Mouse (Mus musculus) midbrain, embryonic 13.5 days (tissue): ENCODE measurements at regions not wholly inside any gene's neighbourhood (a gene's known extent, or its start where the extent isn't known, plus 50 kb on each side); places are given as distances from the start of the nearest gene placed in this dataset.

ENCODE experiments used
- ATAC-seq: fragments of 200-750 bp; cut with Nextera tagmentation; 2 replicates; pipeline ENCODE4 v1.8.0; 2017; ENCODE audit warnings: mild to moderate bottlenecking, moderate TSS enrichment, moderate library complexity
- H3K27ac ChIP-seq: fragments of 300-500 bp; sonication (generic); 2 replicates; pipeline ENCODE4 v1.5.1; 2015; ENCODE audit warnings: inconsistent platforms, mild to moderate bottlenecking, moderate library complexity
- H3K27me3 ChIP-seq: fragments of 300-500 bp; sonication (generic); 2 replicates; pipeline ENCODE4 v1.6.1; 2015; ENCODE audit warnings: mild to moderate bottlenecking, inconsistent platforms
- H3K36me3 ChIP-seq: fragments of 300-500 bp; sonication (generic); 2 replicates; pipeline ENCODE4 v1.6.1; 2015; ENCODE audit warnings: mild to moderate bottlenecking, inconsistent platforms
- H3K4me1 ChIP-seq: fragments of 300-500 bp; sonication (generic); replicated peaks from 2 replicates; pipeline ENCODE4 v1.6.1; 2015; ENCODE audit warnings: inconsistent platforms
- H3K4me2 ChIP-seq: fragments of 300-500 bp; sonication (generic); replicated peaks from 2 replicates; pipeline ENCODE4 v1.6.1; 2015; ENCODE audit warnings: moderate library complexity, mild to moderate bottlenecking, inconsistent platforms
- H3K4me3 ChIP-seq: fragments of 300-500 bp; sonication (generic); replicated peaks from 2 replicates; pipeline ENCODE4 v1.5.1; 2015; ENCODE audit warnings: mild to moderate bottlenecking, inconsistent platforms
- H3K9ac ChIP-seq: fragments of 300-500 bp; sonication (generic); replicated peaks from 2 replicates; pipeline ENCODE4 v1.6.1; 2015; ENCODE audit warnings: mild to moderate bottlenecking, inconsistent platforms
- H3K9me3 ChIP-seq: fragments of 300-500 bp; sonication (generic); 2 replicates; pipeline ENCODE4 v1.6.1; 2016; ENCODE audit warnings: mild to moderate bottlenecking, inconsistent platforms
- WGBS: fragments of 180-500 bp; shearing (Covaris S2); methylation state at CpG from one replicate; pipeline ENCODE4 v1.1.7; 2015; 5-methylcytosine and 5-hydroxymethylcytosine counted together

- no peak for ATAC-seq
Measured at GRCm38 (mm10) chr7:83060733-83061132, 193.6 kb downstream of the Mex3b start.

DNA sequence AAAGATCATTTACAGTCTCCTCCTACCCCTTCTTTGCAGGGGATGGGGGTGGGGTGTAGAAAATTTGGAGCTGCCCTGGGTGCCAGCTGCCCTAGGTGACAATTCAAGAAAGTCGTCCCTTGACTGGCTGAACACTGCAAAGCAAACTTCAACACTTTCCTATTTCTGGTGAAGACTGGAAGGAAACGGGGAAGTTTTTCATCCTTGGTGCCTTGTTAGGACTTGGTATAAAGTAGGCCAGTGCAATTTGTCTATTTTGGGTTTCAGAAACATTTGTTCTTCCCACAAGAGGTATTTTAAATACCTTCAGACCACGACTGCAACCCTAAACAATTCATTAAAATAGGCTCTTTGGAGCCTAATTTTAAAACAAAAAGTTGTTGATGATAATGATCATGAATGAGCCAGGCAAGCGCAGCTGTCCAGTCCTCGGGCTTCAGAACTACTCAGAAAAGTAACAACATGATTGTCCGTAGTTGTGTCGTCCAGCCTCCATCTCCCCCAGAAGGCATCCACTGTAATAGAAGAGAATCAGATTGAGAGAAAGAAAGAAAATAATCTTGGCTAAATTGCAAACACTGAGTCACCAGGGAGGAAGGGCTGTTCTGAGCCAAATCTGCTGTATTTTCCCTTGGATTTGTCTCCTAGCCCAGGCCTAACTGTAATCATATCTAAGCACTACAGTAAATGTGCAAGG is 194.2 kb downstream of the Mex3b start:
- Histone ChIP-seq H3K9ac (no peak overlapping the region), H3K4me2 (no peak overlapping the region), H3K36me3 (no peaks in the 10 kb centered on the region), H3K27ac (no peak overlapping the region), H3K4me3 (no peak overlapping the region), H3K9me3 (no peaks in the 10 kb centered on the region), H3K4me1 (0 out of 2 replicates have a peak, but pooled peaks cover 2% of the 10 kb centered on the region), H3K27me3 (no peaks in the 10 kb centered on the region)
- no peak for ATAC-seq
- 85% methylated on average over 7 of the region's 7 CpGs for WGBS

More at GRCm38 (mm10) chr7:83060733-83061132, 193.6 kb downstream of the Mex3b start:
- Histone ChIP-seq H3K4me1 (0 out of 2 replicates have a peak, but pooled peaks cover 2% of the 10 kb centered on the region), H3K9ac (no peak overlapping the region), H3K4me3 (no peak overlapping the region), H3K27me3 (no peaks in the 10 kb centered on the region), H3K4me2 (no peak overlapping the region), H3K36me3 (no peaks in the 10 kb centered on the region), H3K27ac (no peak overlapping the region), H3K9me3 (no peaks in the 10 kb centered on the region)
- WGBS: 47% methylated on average over 5 of the region's 5 CpGs

GRCm38 (mm10) chr7:83061894-83062477 is 194.9 kb downstream of the Mex3b start:
- 96% methylated on average over 6 of the region's 6 CpGs for WGBS
- Histone ChIP-seq H3K4me3 (no peak overlapping the region), H3K9ac (no peak overlapping the region), H3K27me3 (no peaks in the 10 kb centered on the region), H3K36me3 (no peaks in the 10 kb centered on the region), H3K27ac (no peak overlapping the region), H3K9me3 (no peaks in the 10 kb centered on the region), H3K4me2 (no peak overlapping the region), H3K4me1 (0 out of 2 replicates have a peak, but pooled peaks cover 2% of the 10 kb centered on the region)
- ATAC-seq: no peak

GRCm38 (mm10) chr7:83063559-83063958 is 196.4 kb downstream of the Mex3b start:
- Histone ChIP-seq H3K27me3 (no peaks in the 10 kb centered on the region), H3K9ac (no peak overlapping the region), H3K4me1 (0 out of 2 replicates have a peak, but pooled peaks cover 2% of the 10 kb centered on the region), H3K36me3 (no peaks in the 10 kb centered on the region), H3K9me3 (no peaks in the 10 kb centered on the region), H3K27ac (no peak overlapping the region), H3K4me3 (no peak overlapping the region), H3K4me2 (no peak overlapping the region)
- no peak for ATAC-seq
- WGBS: 88% methylated on average over 3 of the region's 3 CpGs

- Histone ChIP-seq H3K27ac (no peak overlapping the region), H3K36me3 (no peaks in the 10 kb centered on the region), H3K4me1 (0 out of 2 replicates have a peak, but pooled peaks cover 1% of the 10 kb centered on the region), H3K9me3 (no peaks in the 10 kb centered on the region), H3K4me3 (no peak overlapping the region), H3K4me2 (no peak overlapping the region), H3K9ac (no peak overlapping the region), H3K27me3 (no peaks in the 10 kb centered on the region)
- 91% methylated on average over 3 of the region's 3 CpGs for WGBS
- no peak for ATAC-seq
Measured at GRCm38 (mm10) chr7:83065341-83065740, 198.2 kb downstream of the Mex3b start.

DNA sequence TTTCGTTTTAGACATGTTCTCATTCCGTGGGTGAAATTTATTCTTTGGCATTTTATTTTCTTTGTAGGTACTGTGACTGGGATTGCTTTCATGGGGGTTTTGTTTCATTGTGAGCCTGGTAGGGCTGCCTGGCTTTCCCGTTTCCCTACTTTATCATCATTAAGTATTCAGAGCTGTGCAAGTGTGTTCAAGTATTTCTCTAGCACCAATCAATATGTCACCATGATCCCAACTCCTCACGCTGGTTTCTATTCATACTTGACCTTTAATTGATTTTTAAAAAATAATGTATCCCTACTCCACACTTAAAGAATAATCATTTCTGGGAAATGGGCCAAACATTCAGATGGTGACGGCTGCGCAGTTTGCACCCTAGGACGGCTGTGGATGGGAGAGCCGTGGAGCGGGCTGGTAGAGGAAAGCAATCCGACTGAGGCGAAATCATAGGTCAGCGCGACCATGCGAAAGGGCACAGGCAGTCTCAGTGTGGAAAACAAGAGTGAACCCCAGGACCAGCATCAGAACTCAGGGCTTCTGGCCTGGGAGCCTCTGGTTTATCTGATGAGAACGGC is 207.4 kb downstream of the Mex3b start:
- no peak for ATAC-seq
- H3K4me1 ChIP-seq: peaks cover 16% of the 10 kb centered on the region
- H3K9me3 ChIP-seq: no peaks in the 10 kb centered on the region
- no peaks in the 10 kb centered on the region for H3K36me3 ChIP-seq
- whole genome bisulfite sequencing: 84% methylated on average over 15 of the region's 15 CpGs
- no peak overlapping the region for H3K4me2 ChIP-seq
- H3K27me3 ChIP-seq: no peaks in the 10 kb centered on the region; the same call in 1 of the 2 replicates
- H3K9ac ChIP-seq: no peak overlapping the region
- H3K27ac ChIP-seq: no peak overlapping the region
- no peak overlapping the region for H3K4me3 ChIP-seq

GRCm38 (mm10) chr7:83075159-83075952 is 208.2 kb downstream of the Mex3b start:
- Histone ChIP-seq H3K36me3 (no peaks in the 10 kb centered on the region), H3K4me3 (no peak overlapping the region), H3K4me2 (no peak overlapping the region), H3K9me3 (no peaks in the 10 kb centered on the region), H3K27ac (no peak overlapping the region), H3K9ac (no peak overlapping the region), H3K27me3 (no peaks in the 10 kb centered on the region; the same call in 1 of the 2 replicates), H3K4me1 (peaks cover 16% of the 10 kb centered on the region)
- no peak for ATAC-seq
- 90% methylated on average over 4 of the region's 4 CpGs for WGBS

DNA sequence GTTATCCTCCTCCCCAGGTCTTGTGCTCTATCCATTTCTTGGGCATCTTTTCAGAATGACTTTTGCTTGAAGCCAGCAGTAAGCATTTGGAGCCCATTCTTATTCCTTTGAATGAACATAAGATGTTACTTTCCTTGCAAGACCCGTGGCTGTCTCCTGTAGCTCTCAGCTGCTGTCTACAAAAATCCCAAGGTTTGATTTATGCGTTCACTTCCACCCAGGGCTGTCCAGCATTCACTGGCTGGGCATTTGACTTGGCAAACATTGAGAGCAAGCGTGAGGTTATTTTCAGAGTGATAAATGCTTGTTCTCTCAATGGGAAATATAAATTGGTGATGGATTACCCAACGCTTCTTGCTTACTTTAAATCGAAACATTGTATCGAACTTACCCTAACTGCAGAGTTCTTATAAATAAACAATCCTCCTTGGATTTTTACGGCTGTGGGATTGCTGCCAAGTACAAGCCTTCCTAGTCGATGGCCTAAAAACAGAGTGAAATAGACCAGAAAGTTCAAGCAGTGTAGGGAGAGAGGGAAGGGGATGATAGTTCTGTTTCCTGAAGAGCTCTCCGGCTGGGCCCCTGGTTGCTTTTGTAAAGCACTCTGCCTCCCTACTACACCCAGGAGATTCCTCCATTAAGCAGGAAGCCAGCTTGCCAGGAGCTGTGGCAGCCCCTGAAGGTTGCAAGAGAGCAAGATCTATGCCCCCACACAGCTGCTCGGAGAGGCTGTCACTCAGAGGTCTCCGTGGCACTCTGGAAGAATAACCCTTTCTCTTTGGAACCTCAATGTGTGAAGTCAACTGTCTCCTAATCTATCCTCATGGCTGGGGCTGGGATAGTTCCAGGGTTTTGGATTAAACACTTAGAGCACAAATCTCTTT is 210.1 kb downstream of the Mex3b start:
- H3K4me3 ChIP-seq: no peak overlapping the region
- H3K27ac ChIP-seq: peak overlapping the region; percentile 46; the same call in 1 of the 2 replicates
- H3K4me2 ChIP-seq: no peak overlapping the region; the same call in 1 of the 2 replicates
- no peak overlapping the region for H3K9ac ChIP-seq
- no peaks in the 10 kb centered on the region; the same call in 1 of the 2 replicates for H3K27me3 ChIP-seq
- H3K9me3 ChIP-seq: no peaks in the 10 kb centered on the region
- no peaks in the 10 kb centered on the region for H3K36me3 ChIP-seq
- H3K4me1 ChIP-seq: peaks cover 16% of the 10 kb centered on the region
- ATAC-seq: peak; percentile 77
- WGBS: 36% methylated on average over 11 of the region's 11 CpGs

GRCm38 (mm10) chr7:83077919-83078265 is 210.8 kb downstream of the Mex3b start:
- peak; percentile 53; the same call in 1 of the 2 replicates for ATAC-seq
- Histone ChIP-seq H3K4me2 (no peak overlapping the region), H3K27me3 (no peaks in the 10 kb centered on the region; the same call in 1 of the 2 replicates), H3K36me3 (no peaks in the 10 kb centered on the region), H3K4me3 (no peak overlapping the region), H3K27ac (peak overlapping the region; percentile 46; the same call in 1 of the 2 replicates), H3K9me3 (no peaks in the 10 kb centered on the region), H3K4me1 (peaks cover 16% of the 10 kb centered on the region), H3K9ac (no peak overlapping the region)
- WGBS: 7% methylated on average over 4 of the region's 4 CpGs

GRCm38 (mm10) chr7:83078695-83079094 is 211.6 kb downstream of the Mex3b start:
- Histone ChIP-seq H3K4me3 (no peak overlapping the region), H3K4me2 (no peak overlapping the region), H3K27me3 (no peaks in the 10 kb centered on the region; the same call in 1 of the 2 replicates), H3K9me3 (no peaks in the 10 kb centered on the region), H3K36me3 (no peaks in the 10 kb centered on the region), H3K27ac (no peak overlapping the region), H3K4me1 (peaks cover 16% of the 10 kb centered on the region), H3K9ac (no peak overlapping the region)
- ATAC-seq: no peak
- 70% methylated on average over 4 of the region's 4 CpGs for WGBS

DNA sequence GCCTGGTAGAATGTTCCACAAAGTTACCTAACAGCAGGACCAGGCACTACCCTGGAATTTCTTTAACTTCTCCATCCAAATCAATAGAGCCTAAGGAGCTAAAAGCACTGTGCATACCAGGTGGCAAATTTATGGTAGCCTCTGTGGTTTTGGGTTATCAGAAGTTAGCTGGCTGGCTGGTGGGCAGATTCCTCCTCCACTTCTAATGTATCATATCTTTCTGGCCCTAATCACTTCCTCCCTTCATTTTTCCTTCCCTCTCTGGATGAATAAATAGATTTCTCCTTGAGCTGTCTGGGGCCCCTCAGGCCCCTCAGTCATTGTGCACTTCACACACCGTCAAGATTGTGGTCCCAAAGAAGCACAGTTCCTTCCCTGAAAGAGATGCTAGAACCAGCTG is 212.7 kb downstream of the Mex3b start:
- no peak for ATAC-seq
- WGBS: 71% methylated on average over 1 of the region's 1 CpGs
- Histone ChIP-seq H3K4me2 (no peak overlapping the region), H3K9ac (no peak overlapping the region), H3K4me3 (no peak overlapping the region), H3K27me3 (no peaks in the 10 kb centered on the region; the same call in 1 of the 2 replicates), H3K36me3 (no peaks in the 10 kb centered on the region), H3K4me1 (peaks cover 16% of the 10 kb centered on the region), H3K9me3 (no peaks in the 10 kb centered on the region), H3K27ac (no peak overlapping the region)
